Mouse (Mus musculus) intestine, embryonic 16.5 days (tissue): ENCODE results near the gene Pcnx3. TPM values are rescaled to one million over a fixed set of nuclear protein-coding genes. Genes with fewer than 3 reads are reported as not detected.
"Not testable (repeated sequence)": the region's sequence is repeated elsewhere in the genome, so short reads cannot be mapped to it uniquely, and the experiment has no call there.

ENCODE experiments used
- ATAC-seq: fragments of 200-750 bp; cut with Nextera tagmentation; 2 replicates; pipeline ENCODE4 v1.8.0; 2017; ENCODE audit warnings: moderate TSS enrichment, moderate library complexity
- H3K27ac ChIP-seq: fragments of 300-500 bp; sonication (generic); 2 replicates; pipeline ENCODE4 v1.5.1; 2014; ENCODE audit warnings: mild to moderate bottlenecking, low read length
- H3K27me3 ChIP-seq: fragments of 300-500 bp; sonication (generic); replicated peaks from 2 replicates; pipeline ENCODE4 v1.6.1; 2014; ENCODE audit warnings: low read length, control low read depth, mixed read lengths; ENCODE audit not compliant: control insufficient read depth, insufficient read depth
- H3K36me3 ChIP-seq: fragments of 300-500 bp; sonication (generic); 2 replicates; pipeline ENCODE4 v1.6.1; 2014; ENCODE audit warnings: low read length, control low read depth; ENCODE audit not compliant: control insufficient read depth, insufficient read depth
- H3K4me1 ChIP-seq: fragments of 300-500 bp; sonication (generic); 2 replicates; pipeline ENCODE4 v1.6.1; 2014; ENCODE audit warnings: low read length, control low read depth, mixed read lengths; ENCODE audit not compliant: control insufficient read depth, insufficient read depth
- H3K4me2 ChIP-seq: fragments of 300-500 bp; sonication (generic); 2 replicates; pipeline ENCODE4 v1.6.1; 2014; ENCODE audit warnings: low read depth, low read length, control low read depth
- H3K4me3 ChIP-seq: fragments of 300-500 bp; sonication (generic); 2 replicates; pipeline ENCODE4 v1.5.1; 2014; ENCODE audit warnings: mild to moderate bottlenecking, low read length
- H3K9ac ChIP-seq: fragments of 300-500 bp; sonication (generic); 2 replicates; pipeline ENCODE4 v1.6.1; 2014; ENCODE audit warnings: low read depth, low read length
- H3K9me3 ChIP-seq: fragments of 300-500 bp; sonication (generic); 2 replicates; pipeline ENCODE4 v1.6.1; 2016; ENCODE audit warnings: low read length, control low read depth; ENCODE audit not compliant: control insufficient read depth
- WGBS: fragments of 180-500 bp; shearing (Covaris S2); extraction: QIAGEN DNeasy Blood & Tissue Kit; methylation state at CpG from one replicate; pipeline ENCODE4 v1.1.7; 2014; 5-methylcytosine and 5-hydroxymethylcytosine counted together
- polyA plus RNA-seq: library from polyadenylated mRNA; unstranded; fragments of >200 nt; fragmentation: Nextera tagmentation; extraction: Ambion mirVana; gene quantifications from 2 replicates; pipeline ENCODE4 v1.2.1, GENCODE M21; 2015

Gene Pcnx3
- polyA plus RNA-seq, 1 experiment from 2014 or later, result 15.1 TPM

- H3K9ac ChIP-seq, result peak overlapping the region; percentile 96; the same call in 1 of the 2 replicates
- 92% methylated on average over 11 of the region's 12 CpGs for WGBS
- H3K9me3 ChIP-seq, H3K27ac ChIP-seq, ATAC-seq, H3K4me2 ChIP-seq, H3K27me3 ChIP-seq: not testable (repeated sequence)
- H3K4me3 ChIP-seq, result 0 out of 2 replicates have a peak overlapping the region, but pooled peaks have one; percentile 77
- H3K4me1 ChIP-seq, result peaks cover 29% of the 10 kb centered on the region
- H3K36me3 ChIP-seq, result peaks cover 21% of the 10 kb centered on the region
Observed at GRCm38 (mm10) chr19:5686954-5687353, 1.8 kb downstream of the Pcnx3 start.

GRCm38 (mm10) chr19:5686437-5686836 lies 2.3 kb downstream of the Pcnx3 start:
- Histone ChIP-seq H3K27me3 (no peaks in the 10 kb centered on the region), H3K9ac (no peak overlapping the region), H3K36me3 (peaks cover 21% of the 10 kb centered on the region), H3K4me1 (peaks cover 23% of the 10 kb centered on the region), H3K4me2 (no peak overlapping the region), H3K4me3 (no peak overlapping the region), H3K27ac (no peak overlapping the region), H3K9me3 (no peaks in the 10 kb centered on the region)
- no peak for ATAC-seq
- 86% methylated on average over 13 of the region's 13 CpGs for WGBS

- 97% methylated on average over 11 of the region's 11 CpGs for WGBS
- Histone ChIP-seq H3K36me3 (peaks cover 17% of the 10 kb centered on the region), H3K9ac (no peak overlapping the region), H3K27me3 (no peaks in the 10 kb centered on the region), H3K4me1 (peaks cover 18% of the 10 kb centered on the region), H3K4me2 (no peak overlapping the region), H3K4me3 (no peak overlapping the region), H3K27ac (no peak overlapping the region), H3K9me3 (no peaks in the 10 kb centered on the region)
- no peak for ATAC-seq
Observed at GRCm38 (mm10) chr19:5685861-5686260, 2.8 kb downstream of the Pcnx3 start.

- no peak for ATAC-seq
- Histone ChIP-seq H3K9me3 (no peaks in the 10 kb centered on the region), H3K27ac (no peak overlapping the region), H3K27me3 (no peaks in the 10 kb centered on the region), H3K9ac (no peak overlapping the region), H3K4me1 (peaks cover 13% of the 10 kb centered on the region), H3K4me3 (no peak overlapping the region), H3K4me2 (no peak overlapping the region), H3K36me3 (peaks cover 15% of the 10 kb centered on the region)
- 92% methylated on average over 19 of the region's 19 CpGs for WGBS
Observed at GRCm38 (mm10) chr19:5685431-5685830, 3.3 kb downstream of the Pcnx3 start.

GRCm38 (mm10) chr19:5684985-5685384 lies 3.7 kb downstream of the Pcnx3 start:
- 96% methylated on average over 13 of the region's 13 CpGs for WGBS
- no peak for ATAC-seq
- Histone ChIP-seq H3K9me3 (no peaks in the 10 kb centered on the region), H3K27ac (no peak overlapping the region), H3K27me3 (no peaks in the 10 kb centered on the region), H3K4me1 (peaks cover 10% of the 10 kb centered on the region), H3K4me2 (no peak overlapping the region), H3K9ac (no peak overlapping the region), H3K4me3 (no peak overlapping the region), H3K36me3 (peaks cover 15% of the 10 kb centered on the region)

GRCm38 (mm10) chr19:5684236-5684635 lies 4.5 kb downstream of the Pcnx3 start:
- H3K9me3 ChIP-seq, result no peaks in the 10 kb centered on the region
- H3K36me3 ChIP-seq, result peaks cover 17% of the 10 kb centered on the region
- no peaks in the 10 kb centered on the region for H3K27me3 ChIP-seq
- peaks cover 10% of the 10 kb centered on the region for H3K4me1 ChIP-seq
- H3K4me3 ChIP-seq, result no peak overlapping the region
- H3K27ac ChIP-seq, result no peak overlapping the region; the same call in 1 of the 2 replicates
- no peak overlapping the region for H3K4me2 ChIP-seq
- H3K9ac ChIP-seq, result 0 out of 2 replicates have a peak overlapping the region, but pooled peaks have one; percentile 14
- 89% methylated on average over 12 of the region's 12 CpGs for WGBS
- no peak for ATAC-seq

- Histone ChIP-seq H3K27ac (no peak overlapping the region), H3K27me3 (no peaks in the 10 kb centered on the region), H3K36me3 (peaks cover 28% of the 10 kb centered on the region), H3K4me3 (no peak overlapping the region), H3K4me2 (no peak overlapping the region), H3K9me3 (no peaks in the 10 kb centered on the region), H3K4me1 (no peaks in the 10 kb centered on the region), H3K9ac (no peak overlapping the region)
- no peak for ATAC-seq
- 83% methylated on average over 4 of the region's 4 CpGs for WGBS
Observed at GRCm38 (mm10) chr19:5680432-5680831, 8.3 kb downstream of the Pcnx3 start.

GRCm38 (mm10) chr19:5668372-5668771 lies 20.3 kb downstream of the Pcnx3 start:
- Histone ChIP-seq H3K4me1 (peaks cover 4% of the 10 kb centered on the region; the same call in 1 of the 2 replicates), H3K4me3 (no peak overlapping the region), H3K27me3 (no peaks in the 10 kb centered on the region), H3K9me3 (no peaks in the 10 kb centered on the region), H3K9ac (no peak overlapping the region), H3K36me3 (peaks cover 24% of the 10 kb centered on the region), H3K4me2 (no peak overlapping the region), H3K27ac (no peak overlapping the region)
- 84% methylated on average over 4 of the region's 4 CpGs for WGBS
- ATAC-seq, result no peak

GRCm38 (mm10) chr19:5666386-5666785 lies 22.3 kb downstream of the Pcnx3 start:
- H3K4me3 ChIP-seq, result no peak overlapping the region
- no peak overlapping the region for H3K27ac ChIP-seq
- WGBS, result 92% methylated on average over 18 of the region's 18 CpGs
- no peak overlapping the region for H3K9ac ChIP-seq
- ATAC-seq, result no peak
- peaks cover 19% of the 10 kb centered on the region for H3K36me3 ChIP-seq
- H3K4me2 ChIP-seq, result no peak overlapping the region
- H3K4me1 ChIP-seq, result peaks cover 19% of the 10 kb centered on the region
- no peaks in the 10 kb centered on the region for H3K27me3 ChIP-seq
- H3K9me3 ChIP-seq, result no peaks in the 10 kb centered on the region

- Histone ChIP-seq H3K9ac (no peak overlapping the region), H3K4me2 (no peak overlapping the region), H3K36me3 (peaks cover 13% of the 10 kb centered on the region), H3K4me3 (no peak overlapping the region), H3K4me1 (peaks cover 26% of the 10 kb centered on the region), H3K9me3 (no peaks in the 10 kb centered on the region), H3K27ac (no peak overlapping the region), H3K27me3 (no peaks in the 10 kb centered on the region)
- peak; percentile 25; the same call in 1 of the 2 replicates for ATAC-seq
- 78% methylated on average over 15 of the region's 15 CpGs for WGBS
Observed at GRCm38 (mm10) chr19:5665465-5665864, 23.2 kb downstream of the Pcnx3 start.
